Mouse (Mus musculus): Measurements from ENCODE around the gene Ttc1. TPM values are rescaled to one million over a fixed set of nuclear protein-coding genes. Genes with fewer than 3 reads are reported as not detected.

The Ttc1 gene
- polyA plus RNA-seq (2016; fragmentation: Nextera tagmentation; extraction: Ambion mirVana) = 74.4 and 74.8 TPM in 2 replicates

DNA sequence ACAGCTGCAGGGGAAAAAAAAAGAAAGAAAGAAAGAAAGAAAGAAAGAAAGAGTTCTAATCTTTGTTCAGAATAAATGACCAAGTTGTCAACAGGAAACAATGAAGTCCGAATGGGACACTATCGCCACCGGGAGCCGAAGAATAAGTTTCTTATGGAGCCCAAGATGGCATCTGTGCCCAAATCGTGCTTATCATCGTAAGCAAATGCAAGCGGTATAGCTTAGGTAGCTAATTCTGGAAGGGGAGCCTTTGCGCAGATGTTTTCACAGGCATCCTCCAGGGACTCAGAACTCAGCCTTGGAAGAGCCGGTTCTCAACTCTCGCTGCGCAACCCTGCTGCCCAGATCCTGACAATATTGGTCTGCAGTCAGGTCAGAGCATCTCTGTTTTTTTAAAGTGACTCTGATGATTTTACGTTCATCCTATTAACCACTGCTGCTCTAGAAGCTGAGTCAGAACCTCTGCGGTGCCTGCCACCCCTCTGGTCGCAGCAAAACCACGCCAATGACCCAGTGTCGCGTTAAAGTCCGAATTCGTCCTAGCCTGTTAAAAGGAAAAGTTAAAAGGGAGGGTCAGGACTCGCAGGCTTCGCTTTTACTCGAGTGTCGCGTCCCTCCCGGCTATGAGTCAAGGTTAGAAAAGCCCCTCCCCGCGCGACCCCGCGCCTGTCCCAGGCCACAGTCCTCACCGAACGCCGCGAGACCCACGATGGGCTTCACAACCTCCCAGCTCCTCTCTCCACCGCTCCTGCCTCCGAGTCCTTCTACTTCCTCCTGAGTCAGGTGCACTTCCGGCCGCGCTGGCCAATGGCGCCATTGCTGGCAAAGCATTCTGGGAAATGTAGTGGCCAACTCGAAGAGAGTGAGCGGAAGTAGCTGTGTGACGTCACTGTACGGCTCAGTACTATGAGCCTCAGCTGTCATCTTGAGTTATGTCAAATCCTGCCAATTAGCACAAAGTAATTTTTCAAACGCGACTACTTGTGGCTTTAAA, at the start of gene Ttc1:
TSS of gene Ttc1 (minus strand) at position 776 of the 994 bp plus-strand sequence.
- Histone ChIP-seq H3K9ac (replicated peaks) (peak within 1 kb of the TSS; percentile 72), H3K36me3 (peaks cover 26% of the 10 kb centered on the region), H3K4me2 (peak within 1 kb of the TSS; percentile 87), H3K4me1 (replicated peaks) (peaks cover 6% of the 10 kb centered on the region), H3K4me3 (replicated peaks) (peak within 1 kb of the TSS; percentile 74), H3K9me3 (no peaks in the 10 kb centered on the region), H3K27me3 (0 out of 2 replicates have a peak, but pooled peaks cover under 1% of the 10 kb centered on the region), H3K27ac (peak within 1 kb of the TSS; percentile 31; the same call in 1 of the 2 replicates)
- ATAC-seq (ENCODE audit: insufficient number of reproducible peaks, insufficient read depth, low FRiP score, low TSS enrichment, low read depth) = peak; percentile 96
- 5% methylated on average over 47 of the region's 47 CpGs for WGBS

DNA sequence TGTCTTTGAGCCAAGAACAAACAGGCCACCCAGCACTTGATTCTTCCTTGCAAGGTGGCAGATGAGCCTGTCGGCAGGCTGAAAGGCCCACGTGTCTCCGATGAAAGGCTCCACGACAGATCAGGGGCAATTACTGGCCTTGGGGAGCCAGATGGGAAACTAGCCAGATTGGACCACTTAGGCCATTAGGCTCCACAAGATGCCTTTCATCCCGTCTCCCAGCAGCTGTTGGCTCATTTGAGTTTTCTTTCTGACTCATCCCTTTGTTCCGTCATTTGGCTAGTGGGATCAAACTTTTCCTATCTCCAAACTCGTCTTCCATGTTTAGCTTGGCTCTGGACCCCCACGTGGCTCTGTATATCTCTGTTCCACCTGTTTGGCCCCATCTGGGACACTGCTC, 48.2 kb upstream of the Ttc1 start:
- no peaks in the 10 kb centered on the region for H3K9me3 ChIP-seq
- no peak for ATAC-seq (ENCODE audit: insufficient number of reproducible peaks, insufficient read depth, low FRiP score, low TSS enrichment, low read depth)
- H3K9ac ChIP-seq (replicated peaks) = no peak overlapping the region
- H3K4me2 ChIP-seq = no peak overlapping the region
- H3K4me1 ChIP-seq (replicated peaks) = no peaks in the 10 kb centered on the region
- no peaks in the 10 kb centered on the region for H3K27me3 ChIP-seq
- H3K36me3 ChIP-seq = no peaks in the 10 kb centered on the region
- WGBS = 34% methylated on average over 8 of the region's 8 CpGs
- H3K27ac ChIP-seq = no peak overlapping the region
- no peak overlapping the region for H3K4me3 ChIP-seq (replicated peaks)

DNA sequence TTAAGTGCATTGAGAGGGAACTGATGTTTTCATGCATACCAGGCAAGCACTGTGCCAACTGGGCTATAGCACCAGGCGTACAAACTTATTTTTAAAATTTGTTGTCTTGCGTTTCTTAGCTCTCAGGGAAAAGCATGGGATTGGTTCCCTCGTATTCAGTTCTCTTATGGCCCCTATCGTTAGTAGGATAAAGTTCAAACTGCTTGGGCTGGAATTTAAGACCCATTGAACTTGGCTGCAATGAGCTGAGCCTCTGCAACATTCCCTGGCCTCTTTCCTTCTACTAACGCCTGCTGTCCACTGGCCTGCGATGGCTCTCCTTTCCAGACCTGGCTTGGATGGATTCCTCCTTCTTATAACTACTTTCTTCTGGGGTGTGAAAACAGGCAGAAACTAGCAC, 42.6 kb upstream of the Ttc1 start:
- Histone ChIP-seq H3K9me3 (no peaks in the 10 kb centered on the region), H3K27me3 (no peaks in the 10 kb centered on the region), H3K4me1 (replicated peaks) (no peaks in the 10 kb centered on the region), H3K4me2 (no peak overlapping the region), H3K4me3 (replicated peaks) (no peak overlapping the region), H3K9ac (replicated peaks) (no peak overlapping the region), H3K36me3 (no peaks in the 10 kb centered on the region), H3K27ac (no peak overlapping the region)
- ATAC-seq (ENCODE audit: insufficient number of reproducible peaks, insufficient read depth, low FRiP score, low TSS enrichment, low read depth) = no peak
- 69% methylated on average over 6 of the region's 6 CpGs for WGBS

DNA sequence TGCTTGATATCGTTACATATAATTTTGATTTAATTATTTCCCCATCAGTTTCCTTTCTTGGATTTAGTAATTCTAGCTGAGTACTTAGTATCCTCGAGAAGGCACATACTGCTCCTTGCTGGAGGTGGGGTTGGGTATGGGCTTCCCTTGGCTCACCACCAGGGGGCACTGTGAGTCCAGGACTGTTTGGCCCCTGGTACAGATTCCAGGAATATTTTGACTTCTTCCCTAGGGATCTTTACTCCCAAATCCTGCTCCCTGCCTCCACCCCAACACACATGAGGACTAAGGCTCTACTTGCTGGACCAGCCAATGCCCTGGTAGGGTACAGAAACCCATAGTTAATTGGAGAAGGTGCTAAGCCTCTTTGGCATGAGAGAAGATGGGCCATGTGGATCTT, 36.0 kb upstream of the Ttc1 start:
- Histone ChIP-seq H3K9me3 (no peaks in the 10 kb centered on the region), H3K4me3 (replicated peaks) (no peak overlapping the region), H3K36me3 (no peaks in the 10 kb centered on the region), H3K27me3 (peaks cover 2% of the 10 kb centered on the region; the same call in 1 of the 2 replicates), H3K4me2 (no peak overlapping the region), H3K4me1 (replicated peaks) (0 out of 2 replicates have a peak, but pooled peaks cover 3% of the 10 kb centered on the region), H3K9ac (replicated peaks) (no peak overlapping the region), H3K27ac (no peak overlapping the region)
- 10% methylated on average over 2 of the region's 2 CpGs for WGBS
- ATAC-seq (ENCODE audit: insufficient number of reproducible peaks, insufficient read depth, low FRiP score, low TSS enrichment, low read depth) = no peak

- 86% methylated on average over 5 of the region's 5 CpGs for WGBS
- Histone ChIP-seq H3K4me3 (replicated peaks) (no peak overlapping the region), H3K4me1 (replicated peaks) (0 out of 2 replicates have a peak, but pooled peaks cover 3% of the 10 kb centered on the region), H3K4me2 (no peak overlapping the region), H3K9me3 (no peaks in the 10 kb centered on the region), H3K27ac (no peak overlapping the region), H3K36me3 (no peaks in the 10 kb centered on the region), H3K9ac (replicated peaks) (no peak overlapping the region), H3K27me3 (peaks cover 2% of the 10 kb centered on the region; the same call in 1 of the 2 replicates)
- no peak for ATAC-seq (ENCODE audit: insufficient number of reproducible peaks, insufficient read depth, low FRiP score, low TSS enrichment, low read depth)
Measured at GRCm38 (mm10) chr11:43783106-43783505, 35.3 kb upstream of the Ttc1 start.

DNA sequence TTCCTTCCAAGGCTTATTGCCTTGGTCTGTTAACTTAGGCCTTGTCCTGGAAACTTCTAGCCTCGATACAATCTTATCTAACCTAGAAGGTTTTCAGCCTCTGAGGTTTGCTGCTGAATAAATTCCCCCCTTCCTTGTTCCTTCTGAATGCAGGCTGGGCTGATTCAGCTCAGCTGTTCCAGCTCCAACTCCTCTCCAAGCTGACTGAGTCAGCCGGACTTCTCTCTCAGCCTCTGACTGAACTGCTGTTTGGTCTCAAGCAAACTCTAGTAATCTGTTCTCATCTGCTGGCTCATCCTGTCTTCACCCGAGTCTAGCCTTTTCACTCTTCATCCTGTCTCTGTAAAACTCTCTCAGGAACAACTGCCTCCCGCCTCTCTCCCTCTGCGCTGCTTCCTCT, 31.7 kb upstream of the Ttc1 start:
- Histone ChIP-seq H3K4me3 (replicated peaks) (no peak overlapping the region), H3K27ac (no peak overlapping the region), H3K27me3 (peaks cover 24% of the 10 kb centered on the region), H3K4me1 (replicated peaks) (0 out of 2 replicates have a peak, but pooled peaks cover 3% of the 10 kb centered on the region), H3K36me3 (no peaks in the 10 kb centered on the region), H3K9me3 (no peaks in the 10 kb centered on the region), H3K4me2 (no peak overlapping the region), H3K9ac (replicated peaks) (no peak overlapping the region)
- no peak for ATAC-seq (ENCODE audit: insufficient number of reproducible peaks, insufficient read depth, low FRiP score, low TSS enrichment, low read depth)
- 76% methylated on average over 5 of the region's 5 CpGs for WGBS

- no peak for ATAC-seq (ENCODE audit: insufficient number of reproducible peaks, insufficient read depth, low FRiP score, low TSS enrichment, low read depth)
- WGBS = 18% methylated on average over 8 of the region's 8 CpGs
- H3K9me3 ChIP-seq = no peaks in the 10 kb centered on the region
- H3K4me2 ChIP-seq = peak overlapping the region; percentile 71
- peak overlapping the region; percentile 46 for H3K4me3 ChIP-seq (replicated peaks)
- H3K4me1 ChIP-seq (replicated peaks) = peaks cover 5% of the 10 kb centered on the region
- no peak overlapping the region for H3K27ac ChIP-seq
- peaks cover 36% of the 10 kb centered on the region for H3K27me3 ChIP-seq
- H3K9ac ChIP-seq (replicated peaks) = peak overlapping the region; percentile 52; the same call in 1 of the 2 replicates
- H3K36me3 ChIP-seq = no peaks in the 10 kb centered on the region
Measured at GRCm38 (mm10) chr11:43776324-43776694, 28.5 kb upstream of the Ttc1 start.

GRCm38 (mm10) chr11:43775469-43776323, 27.9 kb upstream of the Ttc1 start:
- H3K27me3 ChIP-seq = peaks cover 36% of the 10 kb centered on the region
- peak overlapping the region; percentile 71 for H3K4me2 ChIP-seq
- H3K36me3 ChIP-seq = no peaks in the 10 kb centered on the region
- H3K27ac ChIP-seq = no peak overlapping the region
- H3K4me1 ChIP-seq (replicated peaks) = peaks cover 5% of the 10 kb centered on the region
- no peaks in the 10 kb centered on the region for H3K9me3 ChIP-seq
- 14% methylated on average over 63 of the region's 63 CpGs for WGBS
- peak overlapping the region; percentile 52; the same call in 1 of the 2 replicates for H3K9ac ChIP-seq (replicated peaks)
- no peak; the same call in 1 of the 2 replicates for ATAC-seq (ENCODE audit: insufficient number of reproducible peaks, insufficient read depth, low FRiP score, low TSS enrichment, low read depth)
- peak overlapping the region; percentile 46 for H3K4me3 ChIP-seq (replicated peaks)

DNA sequence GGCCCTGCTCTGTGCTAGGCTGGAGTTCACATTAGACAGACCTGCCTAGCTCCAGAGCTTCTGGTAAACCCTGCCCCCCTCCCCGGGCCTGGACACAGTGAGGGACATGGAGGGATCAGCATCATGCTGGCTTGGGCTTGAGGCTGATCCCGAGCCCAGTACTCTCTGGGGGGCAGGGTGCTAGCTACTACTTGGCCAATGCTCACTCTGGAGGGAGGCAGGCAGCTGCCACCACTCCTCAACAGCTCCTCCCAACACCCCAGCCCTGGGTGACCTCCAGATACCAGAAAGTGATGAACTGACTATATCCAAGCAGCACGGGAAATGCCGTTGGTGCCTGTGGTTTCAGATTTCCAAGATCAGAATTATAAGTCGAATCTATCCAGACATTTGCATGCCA, 25.9 kb upstream of the Ttc1 start:
- peaks cover 36% of the 10 kb centered on the region for H3K27me3 ChIP-seq
- H3K4me2 ChIP-seq = no peak overlapping the region
- no peak overlapping the region for H3K27ac ChIP-seq
- no peak overlapping the region for H3K9ac ChIP-seq (replicated peaks)
- no peak overlapping the region for H3K4me3 ChIP-seq (replicated peaks)
- no peaks in the 10 kb centered on the region for H3K36me3 ChIP-seq
- no peak for ATAC-seq (ENCODE audit: insufficient number of reproducible peaks, insufficient read depth, low FRiP score, low TSS enrichment, low read depth)
- 20% methylated on average over 5 of the region's 5 CpGs for WGBS
- H3K4me1 ChIP-seq (replicated peaks) = peaks cover 5% of the 10 kb centered on the region
- no peaks in the 10 kb centered on the region for H3K9me3 ChIP-seq

DNA sequence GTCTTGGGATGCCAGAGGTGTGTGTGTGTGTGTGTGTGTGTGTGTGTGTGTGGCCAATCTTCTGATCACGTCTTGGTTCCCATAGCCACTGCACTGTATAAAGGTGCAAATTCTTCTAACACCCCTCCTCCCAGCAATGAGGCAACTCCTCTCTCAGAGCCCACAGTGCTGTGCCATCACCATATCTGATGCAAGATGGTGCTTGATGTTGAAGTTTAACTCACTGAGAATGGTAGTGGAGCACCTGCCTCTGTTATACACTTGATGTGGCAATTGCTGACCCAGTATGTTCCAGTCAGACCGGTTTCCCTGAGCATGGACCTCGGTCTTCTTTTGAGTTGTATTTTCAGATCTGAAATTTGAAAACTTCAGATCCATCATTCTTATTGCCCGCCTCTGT, 22.3 kb upstream of the Ttc1 start:
- Histone ChIP-seq H3K4me2 (no peak overlapping the region), H3K9ac (replicated peaks) (no peak overlapping the region), H3K36me3 (no peaks in the 10 kb centered on the region), H3K4me1 (replicated peaks) (peaks cover 5% of the 10 kb centered on the region), H3K9me3 (no peaks in the 10 kb centered on the region), H3K4me3 (replicated peaks) (no peak overlapping the region), H3K27ac (no peak overlapping the region), H3K27me3 (peaks cover 27% of the 10 kb centered on the region)
- 82% methylated on average over 4 of the region's 4 CpGs for WGBS
- no peak for ATAC-seq (ENCODE audit: insufficient number of reproducible peaks, insufficient read depth, low FRiP score, low TSS enrichment, low read depth)

- Histone ChIP-seq H3K27me3 (peaks cover 20% of the 10 kb centered on the region), H3K4me1 (replicated peaks) (no peaks in the 10 kb centered on the region), H3K4me3 (replicated peaks) (0 out of 2 replicates have a peak overlapping the region, but pooled peaks have one; percentile 53), H3K36me3 (no peaks in the 10 kb centered on the region), H3K4me2 (peak overlapping the region; percentile 76), H3K9ac (replicated peaks) (no peak overlapping the region), H3K9me3 (no peaks in the 10 kb centered on the region), H3K27ac (no peak overlapping the region)
- no peak for ATAC-seq (ENCODE audit: insufficient number of reproducible peaks, insufficient read depth, low FRiP score, low TSS enrichment, low read depth)
- 60% methylated on average over 11 of the region's 11 CpGs for WGBS
Measured at GRCm38 (mm10) chr11:43767749-43768148, 19.9 kb upstream of the Ttc1 start.

Measured in limb, embryonic 12.5 days (tissue).